Mouse (Mus musculus) left cerebral cortex, postnatal 25 days (tissue): ENCODE measurements around the gene Tmem184a. TPM values are rescaled to one million over a fixed set of nuclear protein-coding genes. Genes with fewer than 3 reads are reported as not detected.

ENCODE experiments used
- DNase-seq, 2 experiments: peaks; one replicate each; pipeline ENCODE4 v3.0.0; 2022; ENCODE audit warnings: low spot score in 2 of 2, mixed read lengths in 1 of 2
- intact Hi-C: fragments of 180-260 bp; cut with DNase I; formaldehyde crosslinking; loops from one replicate; pipeline ENCODE4 v1.15.1; 2025
- total RNA-seq, 2 experiments: library from RNA; stranded (reverse); gene quantifications; 2 replicates each; pipeline ENCODE4 v1.2.3; 2021

Gene Tmem184a
- under 1 TPM in 1 of 2 experiments, not detected in 1; 0.48 TPM for total RNA-seq

- intact Hi-C loops, result loop anchor here (5.0 kb wide), 1 partner anchor 42 kb away; the partner anchor contains the start of gene Ints1
- no peak for DNase-seq
These were observed at the start of gene Tmem184a for GRCm38 (mm10) chr5:139819538-139820181. Gene Tmem184a (minus strand): TSS chr5:139819917.

- DNase-seq, result peak; percentile 10 to 17
- intact Hi-C loops, result no loop called here
These were observed 43.0 kb upstream of the Tmem184a start for GRCm38 (mm10) chr5:139862759-139863158.

GRCm38 (mm10) chr5:139860328-139861104, 40.8 kb upstream of the Tmem184a start:
- no peak for DNase-seq
- intact Hi-C loops, result no loop called here

GRCm38 (mm10) chr5:139849626-139850320, 30.1 kb upstream of the Tmem184a start:
- DNase-seq, result no peak
- intact Hi-C loops, result no loop called here

- intact Hi-C loops, result loop anchor here (2.0 to 5.0 kb wide), 4 partner anchors 302 to 698 kb away; no protein-coding TSS in a partner anchor
- DNase-seq, result no peak
These were observed 19.4 kb upstream of the Tmem184a start for GRCm38 (mm10) chr5:139839142-139839541.

GRCm38 (mm10) chr5:139838476-139838892, 18.8 kb upstream of the Tmem184a start:
- DNase-seq, result peak; percentile 31 to 49
- intact Hi-C loops, result loop anchor here (1.0 to 5.0 kb wide), 5 partner anchors 302 to 699 kb away; no protein-coding TSS in a partner anchor

- DNase-seq, result peak in 1 of 2 experiments; percentile 39
- intact Hi-C loops, result loop anchor here (5.0 kb wide), 2 partner anchors 577 to 702 kb away; no protein-coding TSS in a partner anchor
These were observed 16.0 kb upstream of the Tmem184a start for GRCm38 (mm10) chr5:139835706-139836105.

GRCm38 (mm10) chr5:139832125-139832524, 12.4 kb upstream of the Tmem184a start:
- DNase-seq, result no peak
- intact Hi-C loops, result no loop called here

- intact Hi-C loops, result no loop called here
- DNase-seq, result no peak
These were observed 11.0 kb upstream of the Tmem184a start for GRCm38 (mm10) chr5:139830734-139831133.

GRCm38 (mm10) chr5:139829384-139829783, 9.7 kb upstream of the Tmem184a start:
- intact Hi-C loops, result no loop called here
- peak; percentile 60 to 65 for DNase-seq

- no peak for DNase-seq
- intact Hi-C loops, result no loop called here
These were observed 7.9 kb upstream of the Tmem184a start for GRCm38 (mm10) chr5:139827593-139827992.

GRCm38 (mm10) chr5:139826357-139827055, 6.8 kb upstream of the Tmem184a start, which contains the start of the genes Gm26938 and Psmg3:
Gene Gm26938 (minus strand): TSS chr5:139826407.
Gene Psmg3 (minus strand): TSS chr5:139826885.
- DNase-seq, result peak; percentile 85 to 89
- intact Hi-C loops, result no loop called here

- intact Hi-C loops, result no loop called here
These were observed 6.2 kb upstream of the Tmem184a start for GRCm38 (mm10) chr5:139825947-139826346.

GRCm38 (mm10) chr5:139824531-139824930, 4.8 kb upstream of the Tmem184a start:
- DNase-seq, result no peak
- intact Hi-C loops, result no loop called here

More at GRCm38 (mm10) chr5:139825947-139826346, 6.2 kb upstream of the Tmem184a start:
- no peak for DNase-seq

GRCm38 (mm10) chr5:139821466-139822459, 2.0 kb upstream of the Tmem184a start:
- intact Hi-C loops, result no loop called here
- DNase-seq, result no peak

GRCm38 (mm10) chr5:139818801-139819200, 916 bp downstream of the Tmem184a start:
- intact Hi-C loops, result loop anchor here (5.0 kb wide), 1 partner anchor 42 kb away; the partner anchor contains the start of gene Ints1
- peak in 1 of 2 experiments; percentile 43 for DNase-seq

- intact Hi-C loops, result loop anchor here (5.0 kb wide), 1 partner anchor 41 kb away; the partner anchor contains the start of gene Ints1
These were observed 1.7 kb downstream of the Tmem184a start for GRCm38 (mm10) chr5:139818056-139818455.

GRCm38 (mm10) chr5:139817292-139817691, 2.4 kb downstream of the Tmem184a start:
- DNase-seq, result no peak
- intact Hi-C loops, result loop anchor here (5.0 kb wide), 1 partner anchor 40 kb away; the partner anchor contains the start of gene Ints1

More at GRCm38 (mm10) chr5:139818056-139818455, 1.7 kb downstream of the Tmem184a start:
- no peak for DNase-seq
